Mouse (Mus musculus): ENCODE measurements around the gene Lrrc52.

The Lrrc52 gene

DNA sequence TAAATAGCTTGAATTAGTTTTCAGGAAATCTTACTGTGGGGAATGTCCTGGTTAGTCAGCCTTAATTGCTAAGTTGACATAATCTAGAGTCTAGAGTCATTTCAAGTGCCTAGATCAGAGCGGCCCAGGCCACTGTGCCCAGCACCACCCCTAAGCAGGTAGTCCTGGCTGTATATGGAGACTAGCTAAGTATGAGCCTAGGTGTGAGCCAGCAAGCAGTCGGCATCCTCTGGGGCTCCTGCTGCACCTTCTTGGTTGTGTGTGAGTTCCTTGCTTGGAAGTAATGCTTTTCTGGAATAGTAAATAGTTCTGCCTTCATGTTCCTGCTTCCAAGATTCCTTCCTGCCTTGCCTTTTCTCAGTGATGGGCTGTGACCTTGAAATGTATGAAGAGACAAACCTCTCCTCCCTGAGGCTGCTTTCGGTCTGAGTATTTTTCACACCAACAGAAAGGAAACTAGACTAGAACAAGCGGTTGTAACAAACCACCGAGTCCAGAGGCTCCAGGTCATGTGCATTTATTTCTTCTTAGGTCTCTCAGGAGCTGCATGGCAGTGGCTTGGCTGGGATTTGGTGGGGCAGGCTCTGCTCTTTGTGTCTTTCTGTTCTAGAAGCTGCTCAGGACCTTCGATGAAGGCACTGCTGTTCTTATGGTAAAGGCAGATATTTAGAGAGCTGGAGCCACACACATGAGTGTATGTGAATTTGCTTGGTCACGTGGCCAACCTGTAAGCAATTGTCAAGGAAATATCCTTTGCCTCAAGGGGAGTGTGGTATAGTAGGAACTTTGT lies 30.2 kb downstream of the Lrrc52 start:
- DNase-seq (ENCODE audit: low read depth, low spot score), result no peak

- DNase-seq (ENCODE audit: low read depth, low spot score), result no peak
Observed at GRCm38 (mm10) chr1:167434931-167435330, 31.6 kb downstream of the Lrrc52 start.

GRCm38 (mm10) chr1:167430976-167431676 lies 35.5 kb downstream of the Lrrc52 start:
- no peak for DNase-seq (ENCODE audit: low read depth, low spot score)

DNA sequence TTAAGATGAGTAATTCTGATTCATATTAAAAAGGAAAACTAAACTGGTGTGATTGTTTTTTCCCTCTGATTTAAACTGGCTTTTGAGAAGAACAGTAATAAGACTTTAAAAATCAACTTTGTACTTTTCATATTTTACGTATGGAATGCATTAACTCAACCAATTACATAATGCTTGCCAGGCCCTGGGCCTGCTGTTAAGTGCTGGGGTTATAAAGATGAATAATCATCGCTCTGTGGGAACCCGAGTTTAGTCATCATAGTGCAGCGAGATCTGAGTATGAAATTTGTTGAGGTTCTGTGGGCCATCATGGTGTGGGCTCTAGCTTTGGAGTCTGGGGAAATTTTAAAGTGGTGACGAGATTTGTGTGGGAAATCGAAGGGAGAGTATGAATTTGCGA lies 39.9 kb downstream of the Lrrc52 start:
- no peak for DNase-seq (ENCODE audit: low read depth, low spot score)

DNA sequence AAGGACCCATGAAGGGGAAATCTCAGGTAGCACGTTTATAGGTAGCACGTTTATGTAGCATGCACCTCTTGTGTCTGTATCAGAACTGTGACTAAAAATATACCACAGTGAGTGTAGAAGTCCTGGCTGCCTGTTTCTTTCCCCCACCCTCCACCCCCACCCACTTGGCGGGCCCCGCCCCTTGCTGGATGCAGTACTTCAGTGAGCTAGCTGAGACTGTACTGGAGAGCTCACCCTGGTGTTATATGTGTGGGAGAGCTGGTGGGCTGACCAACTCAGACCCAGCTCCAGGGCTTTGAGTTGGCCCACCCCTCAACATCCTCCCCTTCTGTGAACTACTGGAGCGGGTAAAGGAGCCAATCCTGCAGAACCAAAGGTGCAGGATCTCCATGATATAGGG lies 41.0 kb downstream of the Lrrc52 start:
- no peak for DNase-seq (ENCODE audit: low read depth, low spot score)

DNA sequence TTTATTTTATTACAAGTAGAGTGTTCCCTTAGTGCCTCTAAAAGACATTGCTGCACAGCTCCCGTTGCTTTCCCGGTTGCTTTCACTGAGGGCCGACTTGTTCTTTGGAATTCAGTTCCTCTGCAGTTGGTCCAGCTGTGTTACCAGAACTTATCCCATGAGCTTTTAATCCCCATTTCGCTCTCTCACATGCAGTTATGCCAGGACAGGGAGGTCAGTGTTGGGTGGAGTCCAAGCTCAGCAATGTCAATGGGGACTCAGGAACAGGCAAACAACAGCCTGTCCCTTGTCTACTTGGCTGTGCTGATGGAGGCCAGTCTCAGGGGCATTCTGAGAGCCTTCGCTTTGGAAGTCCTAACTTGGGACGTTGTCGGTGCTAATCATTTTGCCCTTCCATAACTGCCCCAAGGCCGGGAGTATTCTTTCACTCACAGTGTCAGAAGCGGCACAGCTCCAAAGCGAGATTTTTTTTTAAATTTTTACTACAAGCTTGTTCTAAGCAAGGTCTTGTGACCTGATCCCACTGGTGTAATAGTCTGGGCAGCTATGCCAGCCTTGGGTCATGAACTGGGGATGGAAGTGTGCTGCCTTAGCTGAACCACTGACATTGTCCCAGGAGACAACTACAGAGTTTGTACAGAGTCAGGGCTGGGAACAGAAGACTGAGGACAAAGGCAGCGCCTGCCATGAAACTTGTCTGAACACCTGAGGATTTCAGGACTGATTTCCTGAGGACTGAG lies 43.9 kb downstream of the Lrrc52 start:
- DNase-seq (ENCODE audit: low read depth, low spot score), result no peak

DNA sequence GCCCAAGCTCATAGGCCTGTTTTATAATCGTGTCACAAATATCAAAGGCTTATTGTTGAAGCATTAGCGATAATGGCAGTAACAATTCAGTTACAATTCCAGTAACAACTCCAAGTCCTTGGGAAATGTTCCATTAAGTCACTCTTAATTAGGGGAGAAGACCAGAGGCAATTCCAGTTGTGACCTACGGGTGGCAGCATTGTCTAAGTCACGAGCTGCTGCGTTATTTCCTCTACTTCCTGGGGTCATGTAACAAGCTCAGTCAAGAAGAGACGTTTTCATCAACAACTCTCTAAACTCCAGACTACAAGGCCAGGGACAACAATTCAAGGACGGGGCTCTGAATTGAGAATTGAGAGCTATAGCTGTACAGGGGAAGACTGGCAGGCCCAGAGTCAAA lies 51.7 kb downstream of the Lrrc52 start:
- DNase-seq (ENCODE audit: low read depth, low spot score), result peak; percentile 59

DNA sequence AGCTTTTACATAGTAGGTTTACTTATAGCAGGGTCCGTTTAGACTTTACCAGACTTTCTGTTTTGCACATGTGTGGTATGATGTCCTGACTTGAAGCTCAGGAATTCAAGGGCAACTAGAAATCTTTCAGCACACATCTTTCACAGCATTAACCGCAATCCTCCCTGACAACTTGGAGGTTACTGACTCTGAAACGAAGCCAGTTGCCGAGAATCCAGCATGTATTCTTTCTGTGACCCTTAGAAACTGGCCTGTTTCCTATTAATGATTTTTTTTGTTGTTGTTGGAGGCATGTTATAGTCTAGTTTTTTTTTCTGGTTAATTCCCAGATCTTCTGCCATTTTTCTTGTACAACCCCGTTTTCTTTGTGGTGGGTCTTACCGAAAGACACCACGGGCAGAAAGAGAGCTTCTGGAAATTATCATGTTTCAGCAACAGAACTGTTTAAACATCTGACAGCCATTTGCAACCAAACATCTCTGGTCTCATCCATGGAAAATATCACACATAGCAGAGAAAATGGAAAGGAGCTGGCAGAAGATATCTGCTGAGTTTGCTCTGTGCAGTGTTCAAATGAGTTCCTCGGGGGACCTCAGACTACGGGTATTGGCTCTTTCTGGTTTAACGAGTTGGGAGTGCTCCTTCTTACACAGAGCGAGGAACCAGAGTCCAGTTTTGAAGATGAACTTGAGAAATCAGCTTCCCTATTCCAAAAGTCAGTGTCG lies 54.4 kb downstream of the Lrrc52 start:
- DNase-seq (ENCODE audit: low read depth, low spot score), result no peak

- DNase-seq (ENCODE audit: low read depth, low spot score), result no peak
Observed at GRCm38 (mm10) chr1:167409601-167410000, 57.0 kb downstream of the Lrrc52 start.

GRCm38 (mm10) chr1:167405237-167405636 lies 61.3 kb downstream of the Lrrc52 start:
- DNase-seq (ENCODE audit: low read depth, low spot score), result no peak
